Mouse (Mus musculus): ENCODE data around the gene Grap. TPM values are rescaled to one million over a fixed set of nuclear protein-coding genes. Genes with fewer than 3 reads are reported as not detected.

Grap gene
- polyA plus RNA-seq, 1 experiment from 2014 or later, result 7.7 TPM

GRCm38 (mm10) chr11:61659011-61659858, 6.2 kb downstream of the Grap start:
- Histone ChIP-seq H3K4me1 (replicated peaks) (peaks cover 16% of the 10 kb centered on the region), H3K4me2 (no peak overlapping the region), H3K9ac (no peak overlapping the region), H3K9me3 (replicated peaks) (no peaks in the 10 kb centered on the region), H3K27ac (ENCODE audit: poor library complexity, severe bottlenecking) (no peak overlapping the region), H3K4me3 (no peak overlapping the region), H3K36me3 (no peaks in the 10 kb centered on the region), H3K27me3 (replicated peaks) (no peaks in the 10 kb centered on the region)
- no peak for ATAC-seq (ENCODE audit: insufficient number of reproducible peaks, low FRiP score)
- WGBS, result 70% methylated on average over 4 of the region's 4 CpGs

GRCm38 (mm10) chr11:61660001-61660400, 6.9 kb downstream of the Grap start:
- H3K9ac ChIP-seq, result no peak overlapping the region
- H3K27me3 ChIP-seq (replicated peaks), result no peaks in the 10 kb centered on the region
- no peaks in the 10 kb centered on the region for H3K9me3 ChIP-seq (replicated peaks)
- ATAC-seq (ENCODE audit: insufficient number of reproducible peaks, low FRiP score), result no peak
- H3K4me1 ChIP-seq (replicated peaks), result peaks cover 16% of the 10 kb centered on the region
- no peak overlapping the region for H3K4me3 ChIP-seq
- WGBS, result 87% methylated on average over 8 of the region's 8 CpGs
- H3K36me3 ChIP-seq, result no peaks in the 10 kb centered on the region
- H3K27ac ChIP-seq (ENCODE audit: poor library complexity, severe bottlenecking), result no peak overlapping the region
- H3K4me2 ChIP-seq, result no peak overlapping the region

- Histone ChIP-seq H3K27me3 (replicated peaks) (no peaks in the 10 kb centered on the region), H3K4me2 (no peak overlapping the region), H3K9me3 (replicated peaks) (no peaks in the 10 kb centered on the region), H3K4me1 (replicated peaks) (peaks cover 16% of the 10 kb centered on the region), H3K27ac (ENCODE audit: poor library complexity, severe bottlenecking) (no peak overlapping the region), H3K4me3 (no peak overlapping the region), H3K9ac (no peak overlapping the region), H3K36me3 (no peaks in the 10 kb centered on the region)
- 65% methylated on average over 7 of the region's 7 CpGs for WGBS
- ATAC-seq (ENCODE audit: insufficient number of reproducible peaks, low FRiP score), result no peak
These were observed 7.8 kb downstream of the Grap start for GRCm38 (mm10) chr11:61660806-61661392.

DNA sequence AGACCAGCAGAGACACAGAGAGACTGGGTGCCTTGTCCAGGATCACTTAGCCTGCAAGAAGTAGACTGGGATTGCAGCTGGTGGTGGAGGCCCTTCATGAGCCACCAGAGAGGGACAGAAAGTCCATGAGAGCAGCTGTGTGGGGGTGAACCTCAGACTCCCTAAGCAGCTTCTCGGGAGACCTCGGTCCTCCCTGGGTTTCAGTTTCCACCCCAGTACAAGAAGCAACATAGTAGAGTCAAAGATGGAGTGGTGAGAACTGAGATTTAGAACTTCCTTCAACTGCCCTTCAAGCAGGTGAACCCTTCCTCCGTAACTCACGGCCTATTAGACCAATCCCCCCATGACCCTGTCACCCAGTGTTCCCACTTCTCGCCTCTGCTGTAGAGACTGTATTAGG, 9.1 kb downstream of the Grap start:
- H3K27ac ChIP-seq (ENCODE audit: poor library complexity, severe bottlenecking), result no peak overlapping the region
- 80% methylated on average over 5 of the region's 5 CpGs for WGBS

GRCm38 (mm10) chr11:61665401-61665800, 12.3 kb downstream of the Grap start:
- H3K9me3 ChIP-seq (replicated peaks), result no peaks in the 10 kb centered on the region
- no peak overlapping the region for H3K9ac ChIP-seq
- ATAC-seq (ENCODE audit: insufficient number of reproducible peaks, low FRiP score), result no peak
- no peak overlapping the region for H3K27ac ChIP-seq (ENCODE audit: poor library complexity, severe bottlenecking)
- peaks cover 9% of the 10 kb centered on the region; the same call in 1 of the 2 replicates for H3K27me3 ChIP-seq (replicated peaks)
- H3K4me2 ChIP-seq, result no peak overlapping the region
- H3K36me3 ChIP-seq, result no peaks in the 10 kb centered on the region
- H3K4me3 ChIP-seq, result no peak overlapping the region
- H3K4me1 ChIP-seq (replicated peaks), result no peaks in the 10 kb centered on the region
- 73% methylated on average over 4 of the region's 4 CpGs for WGBS

More for the DNA sequence above, 9.1 kb downstream of the Grap start:
- ATAC-seq (ENCODE audit: insufficient number of reproducible peaks, low FRiP score), result no peak
- H3K27me3 ChIP-seq (replicated peaks), result peaks cover 5% of the 10 kb centered on the region; the same call in 1 of the 2 replicates
- no peak overlapping the region for H3K4me3 ChIP-seq
- H3K9ac ChIP-seq, result no peak overlapping the region
- peaks cover 16% of the 10 kb centered on the region for H3K4me1 ChIP-seq (replicated peaks)
- H3K4me2 ChIP-seq, result no peak overlapping the region
- no peaks in the 10 kb centered on the region for H3K36me3 ChIP-seq
- H3K9me3 ChIP-seq (replicated peaks), result no peaks in the 10 kb centered on the region

- Histone ChIP-seq H3K36me3 (no peaks in the 10 kb centered on the region), H3K4me3 (no peak overlapping the region), H3K27me3 (replicated peaks) (peaks cover 9% of the 10 kb centered on the region; the same call in 1 of the 2 replicates), H3K9ac (no peak overlapping the region), H3K27ac (ENCODE audit: poor library complexity, severe bottlenecking) (no peak overlapping the region), H3K4me2 (no peak overlapping the region), H3K9me3 (replicated peaks) (no peaks in the 10 kb centered on the region), H3K4me1 (replicated peaks) (no peaks in the 10 kb centered on the region)
- no peak for ATAC-seq (ENCODE audit: insufficient number of reproducible peaks, low FRiP score)
- WGBS, result 40% methylated on average over 7 of the region's 7 CpGs
These were observed 13.1 kb downstream of the Grap start for GRCm38 (mm10) chr11:61665991-61666799.

DNA sequence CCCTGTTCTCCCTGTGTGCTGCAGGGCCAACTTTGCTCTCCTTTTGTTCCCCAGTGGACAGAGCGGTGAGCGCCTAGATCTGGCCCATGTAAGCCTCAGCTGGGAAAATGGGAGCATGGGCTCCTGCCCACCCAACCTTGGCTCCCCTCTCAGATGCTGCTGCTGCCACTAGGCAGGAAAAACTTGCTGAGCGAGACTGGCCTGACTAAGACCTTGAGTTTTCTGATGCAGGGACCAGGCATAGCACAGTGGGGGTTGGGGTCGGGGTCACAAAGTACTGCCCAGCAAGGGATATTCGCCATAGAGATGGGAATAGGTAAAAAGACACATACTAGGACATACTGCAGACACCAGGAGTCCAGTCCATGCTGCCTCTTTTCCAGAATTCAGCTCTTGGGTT, 14.2 kb downstream of the Grap start:
- no peaks in the 10 kb centered on the region for H3K36me3 ChIP-seq
- H3K27me3 ChIP-seq (replicated peaks), result peaks cover 9% of the 10 kb centered on the region; the same call in 1 of the 2 replicates
- H3K4me3 ChIP-seq, result no peak overlapping the region
- ATAC-seq (ENCODE audit: insufficient number of reproducible peaks, low FRiP score), result no peak
- no peak overlapping the region for H3K9ac ChIP-seq
- no peak overlapping the region for H3K4me2 ChIP-seq
- H3K27ac ChIP-seq (ENCODE audit: poor library complexity, severe bottlenecking), result no peak overlapping the region
- 90% methylated on average over 5 of the region's 5 CpGs for WGBS
- H3K9me3 ChIP-seq (replicated peaks), result no peaks in the 10 kb centered on the region
- 0 out of 2 replicates have a peak, but pooled peaks cover 3% of the 10 kb centered on the region for H3K4me1 ChIP-seq (replicated peaks)

GRCm38 (mm10) chr11:61667782-61668181, 14.7 kb downstream of the Grap start:
- WGBS, result 77% methylated on average over 5 of the region's 5 CpGs
- no peak overlapping the region for H3K4me2 ChIP-seq
- H3K4me3 ChIP-seq, result no peak overlapping the region
- H3K27me3 ChIP-seq (replicated peaks), result peaks cover 11% of the 10 kb centered on the region; the same call in 1 of the 2 replicates
- no peaks in the 10 kb centered on the region for H3K36me3 ChIP-seq
- no peaks in the 10 kb centered on the region for H3K9me3 ChIP-seq (replicated peaks)
- 0 out of 2 replicates have a peak, but pooled peaks cover 4% of the 10 kb centered on the region for H3K4me1 ChIP-seq (replicated peaks)
- no peak overlapping the region for H3K27ac ChIP-seq (ENCODE audit: poor library complexity, severe bottlenecking)
- no peak for ATAC-seq (ENCODE audit: insufficient number of reproducible peaks, low FRiP score)
- no peak overlapping the region for H3K9ac ChIP-seq

DNA sequence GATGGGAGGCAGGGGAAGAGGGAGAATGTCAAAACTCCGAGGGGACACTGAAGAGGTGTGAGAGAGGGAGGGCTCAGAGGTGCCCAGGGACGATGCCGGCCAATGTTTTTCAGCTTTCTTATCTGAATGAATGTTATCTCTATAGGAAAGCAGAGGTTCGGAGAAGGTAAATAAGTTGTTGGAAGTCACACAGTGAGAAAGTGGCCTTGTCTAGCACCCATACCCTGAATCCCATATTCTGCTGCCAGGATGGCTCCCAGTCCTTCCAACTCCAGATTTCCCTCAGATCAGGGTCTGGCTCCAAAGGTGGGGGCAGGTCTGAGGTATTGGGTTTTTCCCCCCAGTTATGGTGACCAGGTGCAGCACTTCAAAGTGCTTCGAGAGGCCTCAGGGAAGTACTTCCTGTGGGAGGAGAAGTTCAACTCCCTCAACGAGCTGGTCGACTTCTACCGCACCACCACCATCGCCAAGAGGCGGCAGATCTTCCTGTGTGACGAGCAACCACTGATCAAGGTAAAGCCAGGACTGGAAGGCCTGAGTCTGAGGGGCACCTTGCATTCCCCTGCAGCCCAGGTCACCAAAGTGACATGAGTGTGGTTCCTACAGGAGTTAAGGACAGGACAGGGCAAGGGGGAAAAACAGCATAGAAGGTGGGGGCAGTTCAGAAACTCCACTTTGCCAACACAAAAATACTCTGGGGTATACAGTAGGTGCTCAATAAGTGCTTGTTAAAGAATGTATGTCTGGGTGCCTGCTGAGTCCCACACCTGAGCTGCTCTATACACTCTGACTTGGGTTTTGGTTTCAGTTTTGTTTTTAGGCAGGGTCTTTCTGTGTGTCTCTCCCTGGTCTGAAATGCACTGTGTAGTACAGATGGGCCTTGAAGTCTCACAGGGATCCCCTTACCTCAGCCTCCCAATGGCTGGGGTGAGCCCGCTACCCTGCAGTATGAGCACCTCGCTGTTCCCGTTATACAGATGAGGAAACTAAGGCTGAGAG, 16.7 kb downstream of the Grap start:
- no peak overlapping the region for H3K4me2 ChIP-seq
- no peak for ATAC-seq (ENCODE audit: insufficient number of reproducible peaks, low FRiP score)
- no peak overlapping the region for H3K9ac ChIP-seq
- H3K9me3 ChIP-seq (replicated peaks), result no peaks in the 10 kb centered on the region
- H3K4me1 ChIP-seq (replicated peaks), result peaks cover 12% of the 10 kb centered on the region; the same call in 1 of the 2 replicates
- no peak overlapping the region for H3K27ac ChIP-seq (ENCODE audit: poor library complexity, severe bottlenecking)
- H3K4me3 ChIP-seq, result no peak overlapping the region
- 58% methylated on average over 14 of the region's 14 CpGs for WGBS
- peaks cover 20% of the 10 kb centered on the region; the same call in 1 of the 2 replicates for H3K27me3 ChIP-seq (replicated peaks)
- H3K36me3 ChIP-seq, result no peaks in the 10 kb centered on the region

GRCm38 (mm10) chr11:61671781-61672383, 18.8 kb downstream of the Grap start:
- no peaks in the 10 kb centered on the region for H3K36me3 ChIP-seq
- no peak overlapping the region for H3K27ac ChIP-seq (ENCODE audit: poor library complexity, severe bottlenecking)
- no peak overlapping the region for H3K9ac ChIP-seq
- H3K4me1 ChIP-seq (replicated peaks), result peaks cover 12% of the 10 kb centered on the region; the same call in 1 of the 2 replicates
- H3K4me2 ChIP-seq, result no peak overlapping the region
- ATAC-seq (ENCODE audit: insufficient number of reproducible peaks, low FRiP score), result no peak
- H3K9me3 ChIP-seq (replicated peaks), result no peaks in the 10 kb centered on the region
- H3K4me3 ChIP-seq, result no peak overlapping the region
- peaks cover 25% of the 10 kb centered on the region; the same call in 1 of the 2 replicates for H3K27me3 ChIP-seq (replicated peaks)
- 46% methylated on average over 19 of the region's 19 CpGs for WGBS
